Mouse (Mus musculus) brown adipose tissue, adult 24 weeks (tissue): ENCODE measurements around the gene Phlpp1. TPM values are rescaled to one million over a fixed set of nuclear protein-coding genes. Genes with fewer than 3 reads are reported as not detected.
"Not testable (repeated sequence)": the region's sequence is repeated elsewhere in the genome, so short reads cannot be mapped to it uniquely, and the experiment has no call there.

Source experiments
- H3K27ac ChIP-seq: fragments of 200-500 bp; replicated peaks from 2 replicates; pipeline ENCODE4 v1.5.1; 2012; ENCODE audit warnings: low read depth, mild to moderate bottlenecking, low read length
- H3K4me1 ChIP-seq: fragments of 200-500 bp; 2 replicates; pipeline ENCODE4 v1.6.1; 2012; ENCODE audit warnings: low read length, mixed read lengths; ENCODE audit not compliant: control insufficient read depth, insufficient read depth, insufficient read length
- H3K4me3 ChIP-seq: fragments of 200-500 bp; 2 replicates; pipeline ENCODE4 v1.5.1; 2012; ENCODE audit warnings: low read depth, mild to moderate bottlenecking, low read length, moderate library complexity; ENCODE audit not compliant: insufficient read depth
- polyA plus RNA-seq: library from polyadenylated mRNA; stranded (reverse); fragments of >200 nt; gene quantifications from 2 replicates; pipeline ENCODE4 v1.2.4, GENCODE M21; 2012; ENCODE audit not compliant: missing spikeins, insufficient read depth, insufficient read length

Phlpp1 gene
- polyA plus RNA-seq, 1 experiment, result 7.5 TPM

GRCm38 (mm10) chr1:106275142-106275541 lies 103.6 kb downstream of the Phlpp1 start:
- peaks cover 42% of the 10 kb centered on the region for H3K4me1 ChIP-seq
- no peak overlapping the region for H3K4me3 ChIP-seq
- H3K27ac ChIP-seq, result no peak overlapping the region

GRCm38 (mm10) chr1:106275731-106276130 lies 104.2 kb downstream of the Phlpp1 start:
- Histone ChIP-seq H3K27ac (no peak overlapping the region; the same call in 1 of the 2 replicates), H3K4me1 (peaks cover 44% of the 10 kb centered on the region), H3K4me3 (no peak overlapping the region)

- Histone ChIP-seq H3K4me3 (no peak overlapping the region), H3K27ac (no peak overlapping the region), H3K4me1 (peaks cover 41% of the 10 kb centered on the region)
Measured at GRCm38 (mm10) chr1:106276824-106277223, 105.3 kb downstream of the Phlpp1 start.

- no peak overlapping the region for H3K27ac ChIP-seq
- peaks cover 36% of the 10 kb centered on the region for H3K4me1 ChIP-seq
- no peak overlapping the region for H3K4me3 ChIP-seq
Measured at GRCm38 (mm10) chr1:106277286-106277685, 105.7 kb downstream of the Phlpp1 start.

GRCm38 (mm10) chr1:106278552-106279060 lies 107.1 kb downstream of the Phlpp1 start:
- Histone ChIP-seq H3K27ac (no peak overlapping the region), H3K4me3 (no peak overlapping the region)

GRCm38 (mm10) chr1:106279404-106280123 lies 108.0 kb downstream of the Phlpp1 start:
- Histone ChIP-seq H3K4me3 (no peak overlapping the region), H3K4me1 (peaks cover 27% of the 10 kb centered on the region), H3K27ac (peak overlapping the region; percentile 35)

More at GRCm38 (mm10) chr1:106278552-106279060, 107.1 kb downstream of the Phlpp1 start:
- H3K4me1 ChIP-seq, result peaks cover 32% of the 10 kb centered on the region

GRCm38 (mm10) chr1:106280171-106280913 lies 108.8 kb downstream of the Phlpp1 start:
- H3K27ac ChIP-seq, result 0 out of 2 replicates have a peak overlapping the region, but pooled peaks have one; percentile 31
- no peak overlapping the region for H3K4me3 ChIP-seq
- H3K4me1 ChIP-seq, result peaks cover 24% of the 10 kb centered on the region

GRCm38 (mm10) chr1:106286815-106287214 lies 115.3 kb downstream of the Phlpp1 start:
- H3K27ac ChIP-seq, result no peak overlapping the region

GRCm38 (mm10) chr1:106289065-106289464 lies 117.5 kb downstream of the Phlpp1 start:
- Histone ChIP-seq H3K27ac (no peak overlapping the region), H3K4me1 (no peaks in the 10 kb centered on the region), H3K4me3 (no peak overlapping the region)

More at GRCm38 (mm10) chr1:106286815-106287214, 115.3 kb downstream of the Phlpp1 start:
- Histone ChIP-seq H3K4me3 (no peak overlapping the region), H3K4me1 (no peaks in the 10 kb centered on the region)

GRCm38 (mm10) chr1:106289580-106289979 lies 118.0 kb downstream of the Phlpp1 start:
- H3K4me3 ChIP-seq, result no peak overlapping the region
- no peaks in the 10 kb centered on the region for H3K4me1 ChIP-seq
- no peak overlapping the region for H3K27ac ChIP-seq

GRCm38 (mm10) chr1:106309394-106310039 lies 138.0 kb downstream of the Phlpp1 start:
- Histone ChIP-seq H3K4me1 (peaks cover 13% of the 10 kb centered on the region), H3K4me3 (no peak overlapping the region), H3K27ac (no peak overlapping the region)

GRCm38 (mm10) chr1:106310285-106310684 lies 138.7 kb downstream of the Phlpp1 start:
- no peak overlapping the region for H3K27ac ChIP-seq
- H3K4me3 ChIP-seq, result no peak overlapping the region
- H3K4me1 ChIP-seq, result peaks cover 12% of the 10 kb centered on the region

- not testable (repeated sequence) for H3K27ac ChIP-seq, H3K4me3 ChIP-seq
- peaks cover 20% of the 10 kb centered on the region for H3K4me1 ChIP-seq
Measured at GRCm38 (mm10) chr1:106311830-106312229, 140.3 kb downstream of the Phlpp1 start.

GRCm38 (mm10) chr1:106314476-106314875 lies 142.9 kb downstream of the Phlpp1 start:
- no peak overlapping the region for H3K27ac ChIP-seq
- H3K4me3 ChIP-seq, result no peak overlapping the region
- H3K4me1 ChIP-seq, result peaks cover 27% of the 10 kb centered on the region
